Mouse (Mus musculus): Measurements from ENCODE around the gene Sec23a. TPM values are rescaled to one million over a fixed set of nuclear protein-coding genes. Genes with fewer than 3 reads are reported as not detected.

Sec23a gene
- polyA plus RNA-seq, 1 experiment from 2014 or later: 115 TPM

- Histone ChIP-seq H3K9ac (ENCODE audit: low read depth, low read length) (no peak overlapping the region), H3K4me2 (ENCODE audit: low read depth, low read length) (no peak overlapping the region), H3K36me3 (ENCODE audit: control insufficient read depth, insufficient read depth, low read length) (peaks cover 32% of the 10 kb centered on the region), H3K27ac (replicated peaks; ENCODE audit: low read depth, low read length) (no peak overlapping the region), H3K4me1 (ENCODE audit: control insufficient read depth, insufficient read depth, low read length) (no peaks in the 10 kb centered on the region), H3K4me3 (ENCODE audit: low read depth, low read length) (no peak overlapping the region), H3K9me3 (ENCODE audit: control insufficient read depth, low read length) (no peaks in the 10 kb centered on the region), H3K27me3 (replicated peaks; ENCODE audit: control insufficient read depth, insufficient read depth, low read length) (no peaks in the 10 kb centered on the region)
- no peak for DNase-seq (ENCODE audit: low spot score)
- WGBS: 68% methylated on average over 7 of the region's 7 CpGs
- ATAC-seq (ENCODE audit: low read depth): no peak; the same call in 1 of the 2 replicates
These were observed 55.2 kb downstream of the Sec23a start for GRCm38 (mm10) chr12:58956624-58957023.

DNA sequence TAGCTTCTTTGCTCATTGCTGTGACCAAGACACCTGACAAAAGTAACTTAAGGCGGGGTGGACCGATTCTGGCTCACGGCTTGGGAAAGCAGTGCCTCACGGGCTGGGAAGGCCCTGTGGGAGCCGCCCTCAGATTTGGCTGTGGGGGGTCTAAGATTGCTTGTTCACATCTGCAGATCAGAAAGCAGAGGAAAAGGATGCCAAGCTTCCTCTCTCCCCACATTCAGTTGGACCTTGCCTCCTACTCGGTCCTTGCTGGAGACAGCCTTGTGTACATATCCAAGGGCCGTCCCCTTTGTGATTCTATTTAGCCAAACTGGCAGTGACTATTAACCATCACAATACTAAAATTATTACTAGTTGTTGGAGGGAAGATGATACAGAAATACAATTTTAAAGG, 55.7 kb downstream of the Sec23a start:
- Histone ChIP-seq H3K4me2 (ENCODE audit: low read depth, low read length) (no peak overlapping the region), H3K4me3 (ENCODE audit: low read depth, low read length) (no peak overlapping the region), H3K27ac (replicated peaks; ENCODE audit: low read depth, low read length) (no peak overlapping the region), H3K9me3 (ENCODE audit: control insufficient read depth, low read length) (no peaks in the 10 kb centered on the region), H3K27me3 (replicated peaks; ENCODE audit: control insufficient read depth, insufficient read depth, low read length) (no peaks in the 10 kb centered on the region), H3K9ac (ENCODE audit: low read depth, low read length) (no peak overlapping the region), H3K36me3 (ENCODE audit: control insufficient read depth, insufficient read depth, low read length) (peaks cover 31% of the 10 kb centered on the region), H3K4me1 (ENCODE audit: control insufficient read depth, insufficient read depth, low read length) (no peaks in the 10 kb centered on the region)
- WGBS: 73% methylated on average over 7 of the region's 7 CpGs
- no peak for ATAC-seq (ENCODE audit: low read depth)
- no peak for DNase-seq (ENCODE audit: low spot score)

- Histone ChIP-seq H3K4me3 (ENCODE audit: low read depth, low read length) (no peak overlapping the region), H3K27me3 (replicated peaks; ENCODE audit: control insufficient read depth, insufficient read depth, low read length) (no peaks in the 10 kb centered on the region), H3K4me1 (ENCODE audit: control insufficient read depth, insufficient read depth, low read length) (no peaks in the 10 kb centered on the region), H3K9ac (ENCODE audit: low read depth, low read length) (no peak overlapping the region), H3K9me3 (ENCODE audit: control insufficient read depth, low read length) (no peaks in the 10 kb centered on the region), H3K36me3 (ENCODE audit: control insufficient read depth, insufficient read depth, low read length) (no peaks in the 10 kb centered on the region), H3K4me2 (ENCODE audit: low read depth, low read length) (no peak overlapping the region), H3K27ac (replicated peaks; ENCODE audit: low read depth, low read length) (no peak overlapping the region)
- DNase-seq (ENCODE audit: low spot score): no peak
- WGBS: 84% methylated on average over 6 of the region's 6 CpGs
- no peak for ATAC-seq (ENCODE audit: low read depth)
These were observed 63.9 kb downstream of the Sec23a start for GRCm38 (mm10) chr12:58947879-58948278.

GRCm38 (mm10) chr12:58947231-58947630, 64.6 kb downstream of the Sec23a start:
- Histone ChIP-seq H3K27me3 (replicated peaks; ENCODE audit: control insufficient read depth, insufficient read depth, low read length) (no peaks in the 10 kb centered on the region), H3K9ac (ENCODE audit: low read depth, low read length) (no peak overlapping the region), H3K4me2 (ENCODE audit: low read depth, low read length) (no peak overlapping the region), H3K4me3 (ENCODE audit: low read depth, low read length) (no peak overlapping the region), H3K4me1 (ENCODE audit: control insufficient read depth, insufficient read depth, low read length) (no peaks in the 10 kb centered on the region), H3K9me3 (ENCODE audit: control insufficient read depth, low read length) (no peaks in the 10 kb centered on the region), H3K36me3 (ENCODE audit: control insufficient read depth, insufficient read depth, low read length) (no peaks in the 10 kb centered on the region), H3K27ac (replicated peaks; ENCODE audit: low read depth, low read length) (no peak overlapping the region)
- ATAC-seq (ENCODE audit: low read depth) (no peak), DNase-seq (ENCODE audit: low spot score) (peak; percentile 20)
- 14% methylated on average over 4 of the region's 4 CpGs for WGBS

GRCm38 (mm10) chr12:58942544-58942943, 69.3 kb downstream of the Sec23a start:
- H3K4me2 ChIP-seq (ENCODE audit: low read depth, low read length): no peak overlapping the region
- no peaks in the 10 kb centered on the region for H3K9me3 ChIP-seq (ENCODE audit: control insufficient read depth, low read length)

GRCm38 (mm10) chr12:58934580-58934979, 77.2 kb downstream of the Sec23a start:
- ATAC-seq (ENCODE audit: low read depth): no peak
- Histone ChIP-seq H3K4me3 (ENCODE audit: low read depth, low read length) (no peak overlapping the region), H3K9ac (ENCODE audit: low read depth, low read length) (no peak overlapping the region), H3K4me2 (ENCODE audit: low read depth, low read length) (no peak overlapping the region), H3K9me3 (ENCODE audit: control insufficient read depth, low read length) (no peaks in the 10 kb centered on the region), H3K36me3 (ENCODE audit: control insufficient read depth, insufficient read depth, low read length) (no peaks in the 10 kb centered on the region), H3K4me1 (ENCODE audit: control insufficient read depth, insufficient read depth, low read length) (no peaks in the 10 kb centered on the region), H3K27ac (replicated peaks; ENCODE audit: low read depth, low read length) (no peak overlapping the region), H3K27me3 (replicated peaks; ENCODE audit: control insufficient read depth, insufficient read depth, low read length) (no peaks in the 10 kb centered on the region)
- DNase-seq (ENCODE audit: low spot score): no peak
- 64% methylated on average over 4 of the region's 4 CpGs for WGBS

More at GRCm38 (mm10) chr12:58942544-58942943, 69.3 kb downstream of the Sec23a start:
- 86% methylated on average over 4 of the region's 4 CpGs for WGBS
- Histone ChIP-seq H3K4me1 (ENCODE audit: control insufficient read depth, insufficient read depth, low read length) (no peaks in the 10 kb centered on the region), H3K36me3 (ENCODE audit: control insufficient read depth, insufficient read depth, low read length) (no peaks in the 10 kb centered on the region), H3K27ac (replicated peaks; ENCODE audit: low read depth, low read length) (no peak overlapping the region), H3K27me3 (replicated peaks; ENCODE audit: control insufficient read depth, insufficient read depth, low read length) (no peaks in the 10 kb centered on the region), H3K9ac (ENCODE audit: low read depth, low read length) (no peak overlapping the region), H3K4me3 (ENCODE audit: low read depth, low read length) (no peak overlapping the region)
- DNase-seq (ENCODE audit: low spot score): no peak
- ATAC-seq (ENCODE audit: low read depth): no peak

GRCm38 (mm10) chr12:58924996-58925395, 86.8 kb downstream of the Sec23a start:
- H3K4me2 ChIP-seq (ENCODE audit: low read depth, low read length): no peak overlapping the region
- no peak for DNase-seq (ENCODE audit: low spot score)
- H3K4me3 ChIP-seq (ENCODE audit: low read depth, low read length): no peak overlapping the region
- H3K9ac ChIP-seq (ENCODE audit: low read depth, low read length): no peak overlapping the region
- no peak overlapping the region for H3K27ac ChIP-seq (replicated peaks; ENCODE audit: low read depth, low read length)
- no peaks in the 10 kb centered on the region for H3K9me3 ChIP-seq (ENCODE audit: control insufficient read depth, low read length)
- no peaks in the 10 kb centered on the region for H3K36me3 ChIP-seq (ENCODE audit: control insufficient read depth, insufficient read depth, low read length)
- H3K4me1 ChIP-seq (ENCODE audit: control insufficient read depth, insufficient read depth, low read length): no peaks in the 10 kb centered on the region
- no peak for ATAC-seq (ENCODE audit: low read depth)
- H3K27me3 ChIP-seq (replicated peaks; ENCODE audit: control insufficient read depth, insufficient read depth, low read length): no peaks in the 10 kb centered on the region
- 89% methylated on average over 15 of the region's 15 CpGs for WGBS

DNA sequence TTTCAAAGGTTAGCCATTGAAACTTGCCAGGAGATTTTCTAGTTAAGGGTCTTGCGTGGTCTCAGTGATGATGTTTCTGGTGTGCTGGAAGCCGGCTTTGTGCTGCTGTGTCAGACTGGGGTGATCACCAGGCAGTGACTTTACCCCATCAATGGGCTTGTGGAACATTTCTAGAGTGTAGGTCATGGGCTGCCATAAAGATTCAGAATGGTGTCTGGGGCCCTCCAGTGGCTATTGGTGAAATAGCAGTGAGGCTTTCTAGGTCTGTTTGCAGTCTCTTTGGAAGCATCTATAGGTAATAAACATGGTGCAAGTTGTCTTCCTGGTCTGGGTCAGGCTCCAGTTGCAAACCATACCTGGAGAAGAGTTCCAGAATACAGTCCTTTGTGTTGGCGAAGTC, 87.8 kb downstream of the Sec23a start:
- DNase-seq (ENCODE audit: low spot score) (peak; percentile 19), ATAC-seq (ENCODE audit: low read depth) (no peak)
- Histone ChIP-seq H3K27ac (replicated peaks; ENCODE audit: low read depth, low read length) (no peak overlapping the region), H3K9ac (ENCODE audit: low read depth, low read length) (no peak overlapping the region), H3K4me1 (ENCODE audit: control insufficient read depth, insufficient read depth, low read length) (no peaks in the 10 kb centered on the region), H3K36me3 (ENCODE audit: control insufficient read depth, insufficient read depth, low read length) (no peaks in the 10 kb centered on the region), H3K9me3 (ENCODE audit: control insufficient read depth, low read length) (no peaks in the 10 kb centered on the region), H3K4me2 (ENCODE audit: low read depth, low read length) (no peak overlapping the region), H3K4me3 (ENCODE audit: low read depth, low read length) (no peak overlapping the region), H3K27me3 (replicated peaks; ENCODE audit: control insufficient read depth, insufficient read depth, low read length) (no peaks in the 10 kb centered on the region)
- WGBS: 61% methylated on average over 3 of the region's 3 CpGs

DNA sequence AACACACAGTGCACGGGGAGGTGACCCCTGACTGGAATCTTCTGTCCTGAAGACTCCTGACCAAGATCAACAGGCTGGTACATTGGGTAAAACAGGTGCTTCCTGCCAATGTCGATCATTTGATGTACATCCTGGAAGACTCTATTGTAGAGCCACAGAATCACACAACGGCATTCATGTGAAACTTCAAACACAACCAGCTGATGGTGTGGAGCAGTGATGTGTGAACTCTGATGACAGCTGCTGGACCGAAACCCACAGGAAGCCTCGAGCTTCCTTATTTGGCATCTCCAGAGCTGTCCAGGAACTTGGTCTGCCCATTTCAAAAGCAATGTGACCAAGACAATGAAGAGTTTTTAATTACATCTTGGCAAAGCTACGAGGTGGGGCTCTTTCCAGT, 91.0 kb downstream of the Sec23a start:
- ATAC-seq (ENCODE audit: low read depth): no peak
- Histone ChIP-seq H3K4me2 (ENCODE audit: low read depth, low read length) (no peak overlapping the region), H3K27ac (replicated peaks; ENCODE audit: low read depth, low read length) (no peak overlapping the region), H3K9ac (ENCODE audit: low read depth, low read length) (no peak overlapping the region), H3K36me3 (ENCODE audit: control insufficient read depth, insufficient read depth, low read length) (no peaks in the 10 kb centered on the region), H3K4me3 (ENCODE audit: low read depth, low read length) (no peak overlapping the region), H3K27me3 (replicated peaks; ENCODE audit: control insufficient read depth, insufficient read depth, low read length) (no peaks in the 10 kb centered on the region), H3K4me1 (ENCODE audit: control insufficient read depth, insufficient read depth, low read length) (no peaks in the 10 kb centered on the region), H3K9me3 (ENCODE audit: control insufficient read depth, low read length) (no peaks in the 10 kb centered on the region)
- WGBS: 76% methylated on average over 6 of the region's 6 CpGs
- DNase-seq (ENCODE audit: low spot score): no peak
